Mouse (Mus musculus): Measurements from ENCODE around the gene Slc35f6. TPM values are rescaled to one million over a fixed set of nuclear protein-coding genes. Genes with fewer than 3 reads are reported as not detected.
"Not testable (repeated sequence)": the region's sequence is repeated elsewhere in the genome, so short reads cannot be mapped to it uniquely, and the experiment has no call there.

Slc35f6 gene
- polyA plus RNA-seq, 1 experiment from 2014 or later = 32.5 TPM

DNA sequence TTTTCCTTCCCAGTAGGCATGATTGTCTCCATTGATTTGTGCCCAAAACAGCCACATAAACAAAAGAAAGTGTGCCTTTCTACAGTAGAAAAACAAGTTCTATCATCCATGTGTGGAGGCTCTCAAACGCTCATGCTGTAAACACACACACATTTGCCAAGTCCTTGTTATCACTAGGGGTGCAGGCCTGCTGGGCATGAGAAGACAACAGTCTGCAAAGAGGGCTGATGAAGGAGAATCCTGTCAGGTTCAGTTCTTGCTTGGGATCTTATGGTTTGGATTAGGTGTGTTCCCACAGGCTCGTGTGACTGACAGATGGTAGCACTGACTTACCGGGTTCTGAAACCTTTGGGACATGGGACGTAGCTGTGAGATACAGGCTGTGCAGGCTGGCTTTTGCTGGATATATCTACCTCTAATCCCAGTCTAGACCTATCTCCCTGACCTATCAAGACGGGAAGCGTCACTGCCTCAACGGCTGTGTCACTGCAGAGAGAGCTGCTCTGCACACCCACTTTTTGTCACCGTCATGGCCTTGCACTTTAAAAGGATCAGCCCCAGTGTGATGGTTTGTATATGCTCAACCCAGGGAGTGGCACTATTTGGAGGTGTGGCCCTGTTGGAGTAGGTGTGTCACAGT, 52.7 kb downstream of the Slc35f6 start:
- WGBS = 84% methylated on average over 8 of the region's 8 CpGs
- no peak overlapping the region for H3K4me3 ChIP-seq (replicated peaks; ENCODE audit: low read length)
- no peak overlapping the region for H3K9ac ChIP-seq (replicated peaks; ENCODE audit: low read depth, low read length)
- no peaks in the 10 kb centered on the region for H3K27me3 ChIP-seq (replicated peaks; ENCODE audit: control insufficient read depth, insufficient read depth, low read length)
- no peak overlapping the region for H3K27ac ChIP-seq (ENCODE audit: low read length)
- no peak overlapping the region for H3K4me2 ChIP-seq (ENCODE audit: low read length)
- no peak for ATAC-seq
- no peaks in the 10 kb centered on the region for H3K4me1 ChIP-seq (replicated peaks; ENCODE audit: control insufficient read depth, insufficient read depth, low read length)
- no peaks in the 10 kb centered on the region for H3K36me3 ChIP-seq (ENCODE audit: control insufficient read depth, insufficient read depth)
- no peaks in the 10 kb centered on the region for H3K9me3 ChIP-seq (ENCODE audit: control insufficient read depth, low read length)

DNA sequence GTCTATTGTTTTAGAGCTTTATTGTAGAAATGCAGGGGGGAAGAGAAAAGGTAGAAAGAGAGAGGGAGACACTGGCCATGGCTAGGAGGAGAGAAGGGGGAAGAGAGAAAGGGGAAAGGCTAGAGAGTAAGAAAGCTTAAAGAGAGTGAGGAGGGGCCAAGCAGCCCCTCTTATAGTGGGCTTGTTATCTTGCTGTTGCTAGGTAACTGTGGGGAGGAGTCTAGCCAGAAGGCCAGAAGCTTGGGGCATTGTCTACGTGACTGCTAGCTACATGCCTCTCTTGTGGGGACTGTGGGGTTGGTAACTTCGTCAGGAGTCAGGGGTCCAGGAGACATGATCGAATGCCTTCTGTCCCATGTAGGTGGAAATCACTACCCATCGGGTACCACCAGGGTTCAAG, 53.6 kb downstream of the Slc35f6 start:
- 36% methylated on average over 4 of the region's 4 CpGs for WGBS

DNA sequence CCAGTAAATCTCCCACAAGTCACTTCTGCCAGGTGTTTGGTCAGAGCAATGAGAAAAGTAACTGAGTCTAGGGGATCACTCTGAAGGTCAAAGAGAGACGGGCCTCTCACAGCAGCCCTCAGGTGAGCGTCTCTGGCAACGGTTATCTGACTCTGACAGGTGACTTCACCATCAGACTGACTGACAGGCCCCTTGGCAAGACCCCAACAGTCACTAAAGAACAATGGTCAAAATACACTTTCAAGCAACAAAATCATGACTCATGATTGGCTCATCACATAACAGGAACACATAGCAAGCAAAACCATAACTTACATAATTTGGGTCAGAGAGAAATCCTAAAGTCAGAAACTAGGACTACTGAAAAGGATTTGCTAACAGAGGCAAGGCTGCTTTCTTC, 54.1 kb downstream of the Slc35f6 start:
- H3K36me3 ChIP-seq (ENCODE audit: control insufficient read depth, insufficient read depth) = no peaks in the 10 kb centered on the region
- H3K9ac ChIP-seq (replicated peaks; ENCODE audit: low read depth, low read length) = no peak overlapping the region
- no peaks in the 10 kb centered on the region for H3K4me1 ChIP-seq (replicated peaks; ENCODE audit: control insufficient read depth, insufficient read depth, low read length)
- no peak for ATAC-seq
- H3K4me2 ChIP-seq (ENCODE audit: low read length) = no peak overlapping the region
- WGBS = 94% methylated on average over 3 of the region's 3 CpGs
- H3K4me3 ChIP-seq (replicated peaks; ENCODE audit: low read length) = no peak overlapping the region
- no peak overlapping the region for H3K27ac ChIP-seq (ENCODE audit: low read length)
- H3K9me3 ChIP-seq (ENCODE audit: control insufficient read depth, low read length) = no peaks in the 10 kb centered on the region
- no peaks in the 10 kb centered on the region for H3K27me3 ChIP-seq (replicated peaks; ENCODE audit: control insufficient read depth, insufficient read depth, low read length)

More for the DNA sequence above, 53.6 kb downstream of the Slc35f6 start:
- not testable (repeated sequence) for H3K4me2 ChIP-seq (ENCODE audit: low read length); H3K27me3 ChIP-seq (replicated peaks; ENCODE audit: control insufficient read depth, insufficient read depth, low read length); H3K4me1 ChIP-seq (replicated peaks; ENCODE audit: control insufficient read depth, insufficient read depth, low read length); H3K9ac ChIP-seq (replicated peaks; ENCODE audit: low read depth, low read length); H3K27ac ChIP-seq (ENCODE audit: low read length); H3K4me3 ChIP-seq (replicated peaks; ENCODE audit: low read length); H3K36me3 ChIP-seq (ENCODE audit: control insufficient read depth, insufficient read depth); H3K9me3 ChIP-seq (ENCODE audit: control insufficient read depth, low read length); ATAC-seq

Small RNA genes within 50 kb of the gene (microRNA-seq; reads per million reads assigned to microRNA genes)
- gene Mir5625 = not detected

Other genes with a start within 250 kb of the Slc35f6 start
- 1.9 and 4.2 TPM in 2 replicates for gene Otof, start 186.0 kb upstream of the Slc35f6 start, polyA plus RNA-seq (2015; fragmentation: Nextera tagmentation; extraction: Ambion mirVana)
- gene 1700001C02Rik, start 181.9 kb upstream of the Slc35f6 start, polyA plus RNA-seq (2015; fragmentation: Nextera tagmentation; extraction: Ambion mirVana) = 0.71 and 0.94 TPM in 2 replicates
- gene Cib4, start 102.1 kb upstream of the Slc35f6 start, polyA plus RNA-seq (2015; fragmentation: Nextera tagmentation; extraction: Ambion mirVana) = not detected in 2 replicates
- gene Kcnk3, start 59.8 kb upstream of the Slc35f6 start, polyA plus RNA-seq (2015; fragmentation: Nextera tagmentation; extraction: Ambion mirVana) = 2.8 and 3.5 TPM in 2 replicates
- 95.3 and 114 TPM in 2 replicates for gene Cenpa, start 18.8 kb downstream of the Slc35f6 start, polyA plus RNA-seq (2015; fragmentation: Nextera tagmentation; extraction: Ambion mirVana)
- 274 and 278 TPM in 2 replicates for gene Dpysl5, start 63.6 kb downstream of the Slc35f6 start, polyA plus RNA-seq (2015; fragmentation: Nextera tagmentation; extraction: Ambion mirVana)
- gene Mapre3, start 166.7 kb downstream of the Slc35f6 start, polyA plus RNA-seq (2015; fragmentation: Nextera tagmentation; extraction: Ambion mirVana) = 98.6 and 118 TPM in 2 replicates
- gene Tmem214, start 220.1 kb downstream of the Slc35f6 start, polyA plus RNA-seq (2015; fragmentation: Nextera tagmentation; extraction: Ambion mirVana) = 50.6 and 52.7 TPM in 2 replicates
- gene Agbl5, start 240.8 kb downstream of the Slc35f6 start, polyA plus RNA-seq (2015; fragmentation: Nextera tagmentation; extraction: Ambion mirVana) = 22.7 and 23.3 TPM in 2 replicates